Mouse (Mus musculus) CD4-positive, CD25-positive, alpha-beta regulatory T cell, adult 2 months (primary cell): ENCODE results near the gene Pde11a.

Experiments used
- DNase-seq: peaks from one replicate; pipeline ENCODE4 v3.0.0-alpha.2; 2012; ENCODE audit warnings: low read depth, low spot score

Gene Pde11a

DNA sequence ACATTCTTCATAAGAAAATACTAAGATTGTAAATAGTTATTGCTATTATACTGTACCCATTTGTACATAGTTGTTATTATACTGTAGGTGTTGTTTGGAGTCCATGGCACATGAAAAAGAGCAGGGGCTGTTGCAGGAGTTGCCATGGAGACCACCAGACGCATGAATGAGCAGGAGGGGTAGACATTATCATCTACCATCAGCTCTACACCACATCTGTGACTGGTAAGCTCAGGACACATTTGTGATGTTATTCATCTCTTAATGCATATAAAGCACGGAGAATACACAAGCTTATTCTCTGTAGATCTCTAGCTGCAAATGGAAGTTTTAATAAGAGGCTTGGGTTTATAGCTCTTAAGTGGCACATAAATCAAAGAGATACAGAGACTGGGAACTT, 179.6 kb downstream of the Pde11a start:
- no peak for DNase-seq

- DNase-seq: no peak
Observed at GRCm38 (mm10) chr2:76141136-76141535, 197.4 kb downstream of the Pde11a start.

GRCm38 (mm10) chr2:76132983-76133382, 205.6 kb downstream of the Pde11a start:
- peak; percentile 51 for DNase-seq

- DNase-seq: no peak
Observed at GRCm38 (mm10) chr2:76129933-76130627, 208.5 kb downstream of the Pde11a start.

DNA sequence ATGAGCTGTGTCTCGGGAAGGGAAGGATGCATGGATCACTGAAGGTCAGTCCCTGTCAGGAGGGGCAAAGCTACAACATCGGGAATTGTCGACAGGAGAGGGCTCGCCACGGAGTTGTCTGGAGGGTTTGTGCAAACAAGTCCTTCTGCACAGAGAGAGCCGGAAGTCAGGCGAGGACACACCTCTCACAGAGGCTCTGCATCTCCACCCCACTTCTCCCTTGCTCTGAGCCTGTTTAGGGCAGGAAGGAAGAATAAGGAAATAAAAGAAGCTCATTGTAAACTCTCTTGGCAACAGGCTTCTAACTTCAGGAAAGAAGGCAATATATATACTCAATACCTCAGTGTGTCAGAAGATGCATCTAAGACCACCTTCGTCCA, 209.5 kb downstream of the Pde11a start:
- peak; percentile 62 for DNase-seq

DNA sequence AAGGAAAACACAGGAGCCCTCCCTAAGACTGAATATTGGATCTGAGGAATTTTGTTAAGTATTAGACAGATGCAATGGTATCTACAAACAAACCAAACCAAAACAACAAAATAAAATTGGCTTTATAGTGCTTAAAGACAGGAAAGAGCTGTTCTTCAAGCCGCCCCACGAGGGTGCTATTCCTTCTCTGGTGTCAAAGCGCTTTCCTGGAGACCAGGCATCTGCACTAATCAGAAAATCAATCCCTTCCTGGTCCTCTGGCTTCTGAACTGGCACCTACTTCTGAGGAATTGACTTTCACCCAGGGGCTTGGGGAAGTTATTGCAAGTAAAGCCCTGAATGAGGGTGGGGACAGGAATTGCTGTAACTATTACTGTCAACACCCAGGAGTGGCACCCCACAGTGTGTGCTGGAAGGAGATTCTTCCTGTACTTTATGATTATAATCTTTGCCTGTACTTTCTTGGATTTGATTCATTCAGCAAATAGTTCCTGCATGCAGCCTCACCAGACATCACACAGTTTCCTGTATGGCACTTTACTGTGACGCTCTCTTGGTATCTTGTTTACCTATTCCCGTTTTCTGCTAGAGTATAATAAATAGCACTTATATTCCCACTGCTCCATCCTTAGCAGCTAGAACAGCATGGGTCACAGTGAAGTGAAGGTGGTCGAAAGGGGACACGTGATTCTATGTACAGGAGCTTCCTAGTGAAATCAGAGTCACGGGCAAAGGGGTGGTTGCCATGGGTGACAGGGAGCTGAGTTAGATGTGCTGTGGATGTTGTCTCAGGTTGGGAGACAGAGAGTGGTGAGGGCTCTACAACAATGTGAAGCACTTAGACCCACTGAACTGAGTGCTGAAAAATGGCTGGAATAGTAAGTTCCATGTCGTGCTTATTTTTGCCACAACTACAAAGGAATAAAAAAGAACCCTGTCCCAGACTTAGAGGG, 210.2 kb downstream of the Pde11a start:
- DNase-seq: peak; percentile 79

DNA sequence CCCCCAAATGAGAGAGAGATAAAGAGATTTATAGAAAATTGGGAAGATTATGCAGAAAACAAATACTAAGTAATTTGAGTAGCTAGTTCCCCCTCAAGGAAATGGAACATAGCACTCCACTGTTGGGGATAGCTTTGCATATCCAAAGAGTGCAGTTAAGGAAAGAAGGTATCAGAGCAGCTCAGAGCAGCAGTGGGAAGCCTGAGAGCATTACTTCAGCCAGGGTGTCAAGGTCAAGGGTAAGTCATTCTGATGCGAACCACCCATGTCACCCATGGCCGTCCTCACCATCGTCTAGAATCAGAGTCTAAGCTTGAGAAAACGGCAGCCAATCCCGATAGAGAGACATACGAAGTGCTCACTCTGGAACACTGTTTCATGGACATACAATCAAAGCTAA, 211.9 kb downstream of the Pde11a start:
- no peak for DNase-seq

- DNase-seq: no peak
Observed at GRCm38 (mm10) chr2:76124821-76125220, 213.8 kb downstream of the Pde11a start.

DNA sequence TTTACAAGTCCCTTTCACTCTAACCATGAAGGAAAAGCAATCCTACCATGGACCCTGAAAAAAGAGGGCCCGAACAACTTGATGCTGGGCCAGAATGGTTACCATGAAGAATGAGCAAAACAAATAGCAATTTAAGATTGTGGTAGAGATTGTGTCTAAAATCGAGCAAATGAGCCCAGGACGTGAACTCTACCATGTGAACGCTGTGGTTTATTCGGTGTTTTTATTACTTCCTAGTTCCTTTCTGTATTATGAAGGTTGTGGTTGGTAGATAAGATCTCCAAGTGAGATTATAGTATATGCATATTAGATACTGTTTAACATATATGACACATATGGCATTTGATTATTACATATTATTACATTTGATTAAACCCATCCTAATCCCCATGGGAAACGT, 216.4 kb downstream of the Pde11a start:
- peak; percentile 68 for DNase-seq

DNA sequence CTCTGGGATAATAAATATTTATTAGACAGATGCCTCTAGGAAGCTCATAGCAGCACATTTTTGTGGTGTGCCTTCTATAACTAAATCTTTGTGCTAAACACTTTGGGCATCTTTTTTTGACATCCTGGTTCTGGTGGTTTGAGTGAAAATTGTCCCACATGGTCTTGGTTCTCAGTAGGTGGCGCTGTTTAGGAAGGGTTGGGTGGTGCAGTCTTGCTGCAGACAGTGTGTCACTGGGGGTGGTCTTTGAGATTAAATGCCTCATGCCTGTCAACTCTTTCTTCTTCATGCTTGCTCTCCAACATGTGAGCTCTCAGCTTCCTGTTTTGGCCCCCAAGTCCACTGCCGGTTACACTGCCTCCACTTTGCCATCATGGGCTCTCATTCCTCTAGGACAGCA, 218.7 kb downstream of the Pde11a start:
- DNase-seq: peak; percentile 16

GRCm38 (mm10) chr2:76118491-76118890, 220.1 kb downstream of the Pde11a start:
- no peak for DNase-seq

DNA sequence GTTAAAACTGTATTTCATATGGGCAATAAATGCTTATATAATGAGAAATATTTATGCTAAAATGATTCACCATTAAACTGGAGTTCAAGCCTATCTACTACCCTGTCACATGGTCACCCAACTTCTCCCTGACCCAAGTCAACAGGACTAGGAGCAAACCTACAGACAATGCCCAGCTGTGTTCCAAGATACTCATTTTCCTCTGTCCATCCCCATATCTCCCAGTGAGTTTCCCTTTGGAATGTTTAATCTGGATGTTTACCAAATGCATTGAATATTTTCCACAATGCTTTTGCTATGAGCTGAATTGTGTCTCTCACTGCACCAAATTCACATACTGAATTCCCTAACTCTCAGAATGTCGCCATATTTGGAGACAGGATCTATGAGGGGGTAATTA, 221.4 kb downstream of the Pde11a start:
- DNase-seq: no peak

- peak; percentile 79 for DNase-seq
Observed at GRCm38 (mm10) chr2:76115696-76116095, 222.9 kb downstream of the Pde11a start.

DNA sequence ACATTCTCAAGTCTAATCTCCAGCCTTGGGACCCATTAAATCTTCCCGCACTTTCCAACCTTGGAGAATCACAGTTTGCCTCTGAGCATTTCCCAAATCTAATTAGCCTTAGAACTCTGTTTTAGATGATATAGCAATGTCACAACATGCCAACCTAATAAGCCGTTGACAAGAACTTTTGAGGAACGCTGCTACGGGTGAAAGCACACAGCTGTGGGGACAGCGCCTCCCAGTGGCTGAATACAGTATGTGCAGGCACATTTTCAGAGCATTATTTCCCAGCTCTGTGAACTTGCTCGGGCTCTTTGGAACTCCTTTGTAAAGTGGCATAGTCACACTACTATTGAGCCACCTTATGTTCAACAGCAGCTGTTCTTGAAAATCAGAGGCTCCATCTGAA, 223.8 kb downstream of the Pde11a start:
- DNase-seq: peak; percentile 73

DNA sequence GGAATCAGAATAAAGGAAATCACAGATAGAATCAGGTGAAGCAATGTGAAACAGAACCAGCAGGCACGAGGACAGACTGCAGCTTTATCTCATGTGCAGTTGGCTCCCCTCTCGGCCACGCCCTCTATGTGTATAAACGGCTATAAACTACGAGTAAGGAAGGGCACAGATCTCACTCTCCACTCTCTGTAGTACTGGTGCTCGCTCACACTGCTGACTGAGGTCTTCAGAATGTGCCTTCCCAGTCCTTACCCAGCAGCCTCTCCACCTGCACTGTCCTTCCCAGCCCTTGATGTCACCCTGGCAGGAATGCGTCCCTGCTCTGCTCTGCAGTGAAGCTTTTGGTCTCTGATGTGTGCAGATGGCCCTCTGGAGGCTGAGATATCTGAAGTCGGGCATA, 228.9 kb downstream of the Pde11a start:
- DNase-seq: no peak

DNA sequence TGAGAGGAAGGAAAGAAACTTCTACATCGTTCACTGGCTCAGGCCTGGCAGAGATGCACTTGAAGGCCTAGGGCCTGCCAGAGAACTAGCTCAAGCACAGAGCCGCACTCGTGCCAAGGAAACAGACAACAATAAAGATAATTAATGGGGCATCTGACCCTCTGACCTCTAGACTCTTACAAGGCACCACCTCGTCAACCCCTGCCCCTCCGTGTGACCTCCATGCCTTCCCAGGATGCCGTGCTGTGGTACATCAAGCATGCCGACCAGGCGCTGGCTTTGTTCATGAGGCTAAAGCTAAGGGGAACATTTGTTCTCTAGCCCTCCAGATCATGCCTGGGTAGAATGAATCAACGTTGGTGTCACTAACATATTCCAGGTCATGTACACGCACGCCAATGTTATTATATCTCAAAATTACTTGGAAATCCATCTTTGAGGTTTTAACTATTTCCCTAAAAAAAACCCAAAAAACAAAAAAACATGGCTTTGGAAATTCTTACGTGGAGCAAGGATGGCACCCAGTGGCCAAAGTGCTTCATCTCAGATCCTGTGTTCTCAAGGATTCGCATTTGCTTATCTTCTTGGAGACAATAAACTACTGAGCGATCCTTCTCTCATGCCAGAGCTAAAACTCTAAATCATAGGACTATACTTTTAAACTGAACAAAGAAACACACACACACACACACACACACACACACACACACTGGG, 236.5 kb downstream of the Pde11a start:
- no peak for DNase-seq

GRCm38 (mm10) chr2:76100597-76100996, 238.0 kb downstream of the Pde11a start:
- no peak for DNase-seq

- DNase-seq: no peak
Observed at GRCm38 (mm10) chr2:76099726-76100347, 238.7 kb downstream of the Pde11a start.

DNA sequence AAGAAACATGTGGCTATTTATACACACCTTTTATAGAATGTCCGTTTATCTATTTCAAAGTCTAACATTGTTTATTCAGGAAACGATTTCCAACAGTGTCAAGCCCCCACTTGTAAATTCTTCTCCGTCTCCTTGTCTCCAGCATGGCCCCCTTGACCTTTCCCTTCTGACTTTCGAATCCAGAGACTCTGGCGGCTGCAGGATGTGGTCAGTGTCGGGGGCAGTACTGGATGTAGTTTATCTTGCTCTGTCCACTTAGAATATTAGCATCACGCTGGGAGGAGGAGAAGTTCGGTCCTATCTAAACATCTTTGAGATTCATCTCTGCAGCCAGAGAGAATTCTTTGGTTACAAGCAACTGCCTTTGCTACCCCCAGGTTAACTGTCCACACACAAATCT, 240.2 kb downstream of the Pde11a start:
- no peak for DNase-seq

DNA sequence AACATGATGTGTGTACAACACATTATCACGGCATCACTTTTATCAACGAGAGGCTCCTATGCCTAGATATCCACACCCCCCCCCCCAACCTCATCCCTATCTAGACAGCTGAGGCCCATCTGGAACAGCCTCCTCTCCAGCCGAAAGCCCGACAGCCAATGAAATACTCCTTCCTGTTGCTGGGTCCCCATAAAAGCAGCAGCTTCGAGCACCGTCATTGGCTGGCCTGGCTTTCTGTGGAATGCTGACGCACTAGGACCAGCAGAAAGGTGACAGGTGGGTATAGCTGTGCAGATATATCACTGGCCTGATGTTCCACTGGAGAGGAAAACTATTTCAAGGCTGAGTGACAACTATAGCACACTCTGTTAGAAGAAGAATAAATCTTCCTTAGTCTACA, 240.7 kb downstream of the Pde11a start:
- DNase-seq: no peak

- no peak for DNase-seq
Observed at GRCm38 (mm10) chr2:76097284-76097683, 241.3 kb downstream of the Pde11a start.

DNA sequence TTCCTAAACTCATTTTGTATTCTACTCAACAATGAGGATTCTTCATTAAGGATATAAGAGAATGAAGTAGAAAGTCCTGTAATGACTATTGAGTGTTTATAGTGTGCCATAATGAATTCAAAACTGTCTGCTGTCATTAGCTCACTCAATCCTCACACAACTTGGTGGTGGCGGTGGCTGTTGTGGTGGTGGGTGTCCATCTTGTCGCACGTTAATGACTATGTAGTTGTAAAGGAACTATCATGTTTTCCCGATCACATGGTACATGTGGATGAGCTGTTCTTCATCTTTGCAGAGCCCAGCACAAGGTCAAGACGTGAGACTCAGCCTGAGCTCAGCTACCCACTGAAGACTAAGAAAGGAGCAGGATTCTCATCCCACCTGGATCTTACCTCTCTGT, 242.7 kb downstream of the Pde11a start:
- DNase-seq: no peak
